Mouse (Mus musculus) MEL (cell line): ENCODE results near the gene Ptprn2. TPM values are rescaled to one million over a fixed set of nuclear protein-coding genes. Genes with fewer than 3 reads are reported as not detected.
A peak's percentile ranks its signal among the peaks of the same experiment; 100 is the strongest.

ENCODE experiments used
- DNase-seq: peaks from one replicate; pipeline ENCODE4 v3.0.0; 2011; ENCODE audit warnings: low read depth, low spot score
- H3K27ac ChIP-seq: 2 replicates; pipeline ENCODE4 v1.5.1; 2012; ENCODE audit warnings: low read depth, mild to moderate bottlenecking, control low read depth, low read length, moderate library complexity; ENCODE audit not compliant: control insufficient read depth
- H3K27me3 ChIP-seq, 2 experiments: fragments of 150-350 bp in 1 of 2; sonication (generic) in 1 of 2; 2 replicates each; pipeline ENCODE4 v1.6.1; 2012; ENCODE audit warnings: low read length in 2 of 2, mild to moderate bottlenecking in 2 of 2, improper control_type of control experiment in 1 of 2, moderate library complexity in 1 of 2; ENCODE audit not compliant: insufficient read depth in 2 of 2, control insufficient read depth in 1 of 2
- H3K36me3 ChIP-seq, 2 experiments: 2 replicates each; pipeline ENCODE4 v1.6.1; 2012 to 2014; ENCODE audit warnings: low read length in 2 of 2, improper control_type of control experiment in 1 of 2, inconsistent platforms in 1 of 2, mild to moderate bottlenecking in 1 of 2; ENCODE audit not compliant: insufficient read depth in 2 of 2, control insufficient read depth in 1 of 2
- H3K4me1 ChIP-seq, 2 experiments: fragments of 150-350 bp in 1 of 2; sonication (generic) in 1 of 2; 2 replicates each; pipeline ENCODE4 v1.6.1; 2012; ENCODE audit warnings: low read length in 2 of 2, improper control_type of control experiment in 1 of 2, mild to moderate bottlenecking in 1 of 2; ENCODE audit not compliant: insufficient read depth in 2 of 2, control insufficient read depth in 1 of 2
- H3K4me3 ChIP-seq, 2 experiments: fragments of 150-350 bp in 1 of 2; sonication (generic) in 1 of 2; 2 replicates each; pipeline ENCODE4 v1.5.1; 2012; ENCODE audit warnings: low read depth in 2 of 2, low read length in 2 of 2, mild to moderate bottlenecking in 2 of 2, moderate library complexity in 2 of 2, control low read depth in 1 of 2, improper control_type of control experiment in 1 of 2; ENCODE audit not compliant: control insufficient read depth in 1 of 2, insufficient read depth in 1 of 2
- H3K79me2 ChIP-seq: 2 replicates; pipeline ENCODE4 v1.6.1; 2012; ENCODE audit warnings: mild to moderate bottlenecking, low read length, moderate library complexity; ENCODE audit not compliant: control insufficient read depth, poor library complexity, insufficient read depth
- H3K9ac ChIP-seq: 2 replicates; pipeline ENCODE4 v1.6.1; 2012; ENCODE audit warnings: low read depth, mild to moderate bottlenecking, control low read depth, low read length, moderate library complexity; ENCODE audit not compliant: control insufficient read depth, poor library complexity, severe bottlenecking
- H3K9me3 ChIP-seq: fragments of 150-350 bp; sonication (generic); replicated peaks from 2 replicates; pipeline ENCODE4 v1.6.1; 2012; ENCODE audit warnings: mild to moderate bottlenecking, low read length, improper control_type of control experiment, moderate library complexity; ENCODE audit not compliant: insufficient read depth
- BHLHE40 ChIP-seq: IDR thresholded peaks from 2 replicates; pipeline ENCODE4 v1.6.1; 2012; ENCODE audit warnings: low read depth, mild to moderate bottlenecking, inconsistent platforms, low read length, improper control_type of control experiment, borderline replicate concordance
- CHD1 ChIP-seq: IDR thresholded peaks from 2 replicates; pipeline ENCODE4 v1.6.1; 2012; ENCODE audit warnings: low read depth, mild to moderate bottlenecking, inconsistent platforms, low read length, improper control_type of control experiment
- CTCF ChIP-seq, 3 experiments: IDR thresholded peaks in 2 of 3; conservative IDR thresholded peaks in 1 of 3; 2 replicates each; pipeline ENCODE4 v1.5.1; 2011 to 2012; ENCODE audit warnings: low read length in 3 of 3, low read depth in 2 of 3, mild to moderate bottlenecking in 2 of 3, improper control_type of control experiment in 1 of 3, inconsistent platforms in 1 of 3, mixed read lengths in 1 of 3, moderate library complexity in 1 of 3; ENCODE audit not compliant: control insufficient read depth in 1 of 3, insufficient read depth in 1 of 3, poor library complexity in 1 of 3, severe bottlenecking in 1 of 3
- EP300 ChIP-seq, 2 experiments: IDR thresholded peaks; 2 replicates each; pipeline ENCODE4 v1.6.1; 2011; ENCODE audit warnings: improper control_type of control experiment in 2 of 2, low read length in 2 of 2, low read depth in 1 of 2, mild to moderate bottlenecking in 1 of 2
- ETS1 ChIP-seq: IDR thresholded peaks from 2 replicates; pipeline ENCODE4 v1.6.1; 2012; ENCODE audit warnings: low read depth, mild to moderate bottlenecking, inconsistent platforms, low read length, improper control_type of control experiment, moderate library complexity
- GATA1 ChIP-seq: IDR thresholded peaks from 2 replicates; pipeline ENCODE4 v1.6.1; 2011; ENCODE audit warnings: low read depth, low read length, improper control_type of control experiment
- MAZ ChIP-seq: IDR thresholded peaks from 2 replicates; pipeline ENCODE4 v1.6.1; 2012; ENCODE audit warnings: low read depth, mild to moderate bottlenecking, inconsistent platforms, low read length, improper control_type of control experiment
- MEF2A ChIP-seq: IDR thresholded peaks from 2 replicates; pipeline ENCODE4 v1.6.1; 2014; ENCODE audit warnings: low read depth, mild to moderate bottlenecking, inconsistent platforms, low read length, improper control_type of control experiment; ENCODE audit not compliant: poor library complexity, insufficient replicate concordance, severe bottlenecking; ENCODE audit errors: extremely low read depth
- MYB ChIP-seq: IDR thresholded peaks from 2 replicates; pipeline ENCODE4 v1.6.1; 2011; ENCODE audit warnings: mild to moderate bottlenecking, low read depth, low read length, improper control_type of control experiment
- NELFE ChIP-seq: IDR thresholded peaks from 2 replicates; pipeline ENCODE4 v1.6.1; 2011; ENCODE audit warnings: low read depth, low read length, improper control_type of control experiment
- NRF1 ChIP-seq: IDR thresholded peaks from 2 replicates; pipeline ENCODE4 v1.6.1; 2014; ENCODE audit warnings: low read depth, mild to moderate bottlenecking, inconsistent platforms, low read length, improper control_type of control experiment, moderate library complexity; ENCODE audit not compliant: poor library complexity, insufficient read depth, severe bottlenecking
- RAD21 ChIP-seq: IDR thresholded peaks from 2 replicates; pipeline ENCODE4 v1.6.1; 2011; ENCODE audit warnings: mild to moderate bottlenecking, low read depth, low read length, improper control_type of control experiment
- SIN3A ChIP-seq: IDR thresholded peaks from 2 replicates; pipeline ENCODE4 v1.6.1; 2012; ENCODE audit warnings: low read length, improper control_type of control experiment, inconsistent platforms
- SMC3 ChIP-seq: IDR thresholded peaks from 2 replicates; pipeline ENCODE4 v1.6.1; 2011; ENCODE audit warnings: low read depth, low read length, improper control_type of control experiment
- TAL1 ChIP-seq: IDR thresholded peaks from 2 replicates; pipeline ENCODE4 v1.6.1; 2012; ENCODE audit warnings: mild to moderate bottlenecking, inconsistent platforms, low read length, moderate library complexity, mixed read lengths
- USF1 ChIP-seq: IDR thresholded peaks from 2 replicates; pipeline ENCODE4 v1.6.1; 2014; ENCODE audit warnings: low read depth, mild to moderate bottlenecking, inconsistent platforms, low read length, improper control_type of control experiment, moderate library complexity
- ZNF384 ChIP-seq: IDR thresholded peaks from 2 replicates; pipeline ENCODE4 v1.6.1; 2012; ENCODE audit warnings: low read depth, mild to moderate bottlenecking, inconsistent platforms, low read length, improper control_type of control experiment
- polyA plus RNA-seq, 2 experiments: library from polyadenylated mRNA; stranded (reverse) in 1 of 2; unstranded in 1 of 2; fragments of >175 nt in 1 of 2; fragments of >200 nt in 1 of 2; gene quantifications; 2 replicates each; pipeline versions ENCODE4 v1.2.1 to v1.2.4; 2012; ENCODE audit warnings: low replicate concordance in 2 of 2, low read depth in 1 of 2; ENCODE audit not compliant: insufficient read length in 2 of 2, insufficient read depth in 1 of 2, missing spikeins in 1 of 2
- total RNA-seq: library from RNA; depleted of rRNA; stranded (reverse); fragments of 300-350 nt; gene quantifications from 2 replicates; pipeline ENCODE4 v1.2.3, GENCODE M21; 2012; rRNA removed

Ptprn2 gene
- total RNA-seq (not detected in 2 replicates), polyA plus RNA-seq (not detected)

DNA sequence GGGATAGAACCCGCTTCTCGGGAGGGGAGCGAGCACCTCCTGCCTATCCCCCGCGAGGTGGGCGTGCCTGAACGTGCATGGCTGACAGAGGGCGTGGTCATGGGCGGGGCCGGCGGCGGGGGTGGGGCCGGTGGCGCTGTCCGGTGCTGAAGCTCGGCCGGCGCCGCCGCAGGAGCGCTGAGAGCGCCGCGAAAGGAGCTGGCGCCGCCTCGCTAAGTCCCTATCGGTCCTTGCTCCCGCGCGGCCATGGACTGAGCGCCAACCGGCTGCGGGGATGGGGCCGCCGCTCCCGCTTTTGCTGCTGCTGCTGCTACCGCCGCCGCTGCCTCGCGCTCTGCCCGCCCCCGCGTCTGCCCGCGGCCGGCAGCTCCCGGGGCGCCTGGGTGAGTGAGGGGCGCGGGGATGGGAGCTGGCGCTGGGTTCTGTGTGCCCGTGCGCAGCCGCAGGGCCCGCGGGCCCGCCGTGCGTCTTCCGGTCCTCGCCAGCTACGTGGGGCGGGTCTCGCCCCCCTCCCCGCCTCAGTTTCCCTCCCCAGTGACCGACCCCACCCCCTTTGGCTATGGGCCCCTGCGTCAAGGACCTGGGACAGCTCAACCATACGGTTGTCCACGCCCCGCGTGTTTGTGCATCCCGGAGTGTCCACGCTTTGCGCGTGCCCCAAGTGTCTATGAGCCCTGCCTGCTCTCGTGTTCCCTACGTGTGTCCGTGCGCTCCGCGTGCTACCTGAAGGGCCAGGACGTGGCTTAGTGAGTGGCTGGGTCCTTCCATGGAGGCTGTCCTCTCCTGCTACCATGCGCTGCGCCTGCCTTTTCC lies at the start of gene Ptprn2:
Ptprn2 (plus strand) TSS at position 130 of the 813 bp plus-strand sequence.
- no peak for DNase-seq
- H3K9ac ChIP-seq: no peak within 1 kb of the TSS

DNA sequence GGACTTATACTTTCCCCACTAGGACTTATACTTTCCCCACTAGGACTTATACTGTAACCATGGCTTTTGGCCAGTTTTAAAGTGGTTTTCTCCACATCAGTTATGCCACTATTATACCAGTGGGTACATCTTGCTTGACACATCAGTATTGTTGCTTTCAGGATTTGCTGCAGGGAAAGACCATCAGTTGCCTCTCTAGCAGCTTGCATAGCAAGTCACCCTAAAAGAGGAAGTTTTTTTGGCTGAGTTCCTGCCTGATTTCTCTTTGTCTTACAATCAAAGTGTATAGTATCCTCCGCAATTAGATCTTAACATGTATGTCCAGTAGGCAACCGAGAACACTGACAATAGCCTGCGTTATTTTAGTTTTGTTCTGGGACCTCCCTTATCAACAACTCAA lies 49.4 kb upstream of the Ptprn2 start:
- H3K36me3 ChIP-seq: peaks cover 11 to 65% of the 10 kb centered on the region in 2 experiments
- H3K9ac ChIP-seq: no peak overlapping the region
- no peaks in the 10 kb centered on the region for H3K27me3 ChIP-seq
- H3K4me1 ChIP-seq: peaks cover 0 to 3% of the 10 kb centered on the region in 2 experiments; a peak in 2 of 4 replicates
- no peak overlapping the region for H3K27ac ChIP-seq
- no peak overlapping the region for H3K4me3 ChIP-seq
- no peaks in the 10 kb centered on the region for H3K9me3 ChIP-seq
- peak; percentile 84 for DNase-seq
- no peaks in the 10 kb centered on the region for H3K79me2 ChIP-seq
- TF ChIP-seq CTCF (IDR thresholded peaks at IDR 0.05 in 2 of 3, conservative IDR thresholded peaks at IDR 0.05 in 1 of 3; ENCODE audit: control insufficient read depth in 1 of 3, insufficient read depth in 1 of 3, low read depth in 2 of 3, low read length in 3 of 3, poor library complexity in 1 of 3, severe bottlenecking in 1 of 3) (no peak), SMC3 (peak; percentile 2; the same call in 1 of the 2 replicates), ETS1 (no peak), SIN3A (no peak), ZNF384 (no peak), EP300 (IDR thresholded peaks at IDR 0.05; ENCODE audit: low read depth in 1 of 2, low read length in 2 of 2) (0 out of 4 replicates have a peak, but pooled peaks of 1 of the 2 experiments have one; percentile 34), CHD1 (no peak), NRF1 (no peak)

More for the DNA sequence above, at the start of gene Ptprn2:
- Histone ChIP-seq H3K27ac (no peak within 1 kb of the TSS), H3K9me3 (no peaks in the 10 kb centered on the region), H3K4me1 (peaks cover 0 to 2% of the 10 kb centered on the region in 2 experiments; a peak in 2 of 4 replicates), H3K36me3 (peaks cover 0 to under 1% of the 10 kb centered on the region in 2 experiments; a peak in 1 of 4 replicates), H3K4me3 (no peak within 1 kb of the TSS), H3K27me3 (no peaks in the 10 kb centered on the region), H3K79me2 (no peaks in the 10 kb centered on the region)
- TF ChIP-seq RAD21 (no peak), NELFE (no peak), ZNF384 (no peak), GATA1 (no peak), BHLHE40 (no peak), TAL1 (no peak), MEF2A (no peak), USF1 (no peak), MAZ (no peak), MYB (no peak), SMC3 (no peak)
